Mouse (Mus musculus) myocyte (in vitro differentiated cells): ENCODE results near the gene 4930430F08Rik.

Experiments
- CEBPB ChIP-seq: IDR thresholded peaks from 2 replicates; pipeline ENCODE4 v1.6.1; 2011; ENCODE audit warnings: mild to moderate bottlenecking, moderate library complexity; ENCODE audit not compliant: poor library complexity, insufficient read depth, severe bottlenecking
- E2F4 ChIP-seq: IDR thresholded peaks from one replicate; pipeline ENCODE4 v1.6.1; 2011; ENCODE audit warnings: mild to moderate bottlenecking, control low read depth, moderate library complexity; ENCODE audit not compliant: insufficient read depth
- MAX ChIP-seq: IDR thresholded peaks from one replicate; pipeline ENCODE4 v1.6.1; 2011; ENCODE audit warnings: low read depth, mild to moderate bottlenecking, control low read depth
- MYOD1 ChIP-seq, 3 experiments: IDR thresholded peaks; one replicate each; pipeline ENCODE4 v1.6.1; 2011; ENCODE audit warnings: control low read depth in 2 of 3, low read depth in 2 of 3, mild to moderate bottlenecking in 2 of 3, moderate library complexity in 1 of 3; ENCODE audit not compliant: insufficient read length in 2 of 3, control insufficient read depth in 1 of 3
- MYOG ChIP-seq, 3 experiments: IDR thresholded peaks; one replicate each; pipeline ENCODE4 v1.6.1; 2011; ENCODE audit warnings: control low read depth in 2 of 3, low read depth in 2 of 3, mild to moderate bottlenecking in 2 of 3; ENCODE audit not compliant: insufficient read length in 2 of 3, control insufficient read depth in 1 of 3, insufficient read depth in 1 of 3
- POLR2A ChIP-seq: IDR thresholded peaks from one replicate; pipeline ENCODE4 v1.6.1; 2011; ENCODE audit warnings: low read depth, mild to moderate bottlenecking, control low read depth, moderate library complexity; ENCODE audit not compliant: insufficient read length
- POLR2AphosphoS2 ChIP-seq: IDR thresholded peaks from one replicate; pipeline ENCODE4 v1.6.1; 2011; ENCODE audit warnings: low read depth, control low read depth; ENCODE audit not compliant: insufficient read length
- TCF12 ChIP-seq: IDR thresholded peaks from one replicate; pipeline ENCODE4 v1.6.1; 2011; ENCODE audit warnings: mild to moderate bottlenecking, control low read depth; ENCODE audit not compliant: poor library complexity, insufficient read depth, severe bottlenecking
- TCF3 ChIP-seq: IDR thresholded peaks from one replicate; pipeline ENCODE4 v1.6.1; 2011; ENCODE audit warnings: low read depth, control low read depth; ENCODE audit not compliant: insufficient read length
- USF1 ChIP-seq: IDR thresholded peaks from one replicate; pipeline ENCODE4 v1.6.1; 2011; ENCODE audit warnings: low read depth, mild to moderate bottlenecking, control low read depth, moderate library complexity

DNA sequence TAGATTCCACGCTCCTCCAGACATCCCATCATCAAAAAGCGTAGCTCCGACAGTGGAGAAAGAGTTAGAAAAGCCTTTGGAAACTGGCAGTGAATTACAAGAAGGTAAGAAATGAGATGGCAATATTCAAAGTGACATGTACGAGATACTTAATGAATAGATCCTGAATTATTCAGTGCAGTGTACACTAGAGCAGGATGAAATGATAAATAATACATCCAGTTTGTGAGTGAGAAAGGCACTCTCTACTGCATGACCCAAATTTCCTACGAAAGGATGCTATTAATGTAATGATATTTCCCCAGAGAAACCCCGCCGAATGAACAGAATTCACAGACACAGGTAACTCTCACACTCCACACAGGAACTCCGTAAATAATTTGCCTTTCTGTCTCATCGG, 13.3 kb upstream of the 4930430F08Rik start:
- TF ChIP-seq POLR2A (no peak), MAX (no peak), E2F4 (no peak), POLR2AphosphoS2 (no peak), MYOG (IDR thresholded peaks at IDR 0.05; ENCODE audit: control insufficient read depth in 1 of 3, insufficient read depth in 1 of 3, insufficient read length in 2 of 3, low read depth in 2 of 3) (no peak), TCF12 (no peak), CEBPB (no peak), TCF3 (no peak), MYOD1 (IDR thresholded peaks at IDR 0.05; ENCODE audit: control insufficient read depth in 1 of 3, insufficient read length in 2 of 3, low read depth in 2 of 3) (no peak), USF1 (no peak)
